Mouse (Mus musculus): Measurements from ENCODE around the gene Cd300ld3.
"Not testable (repeated sequence)": the region's sequence is repeated elsewhere in the genome, so short reads cannot be mapped to it uniquely, and the experiment has no call there.

Gene Cd300ld3

GRCm38 (mm10) chr11:115052991-115053390 lies 4.8 kb upstream of the Cd300ld3 start:
- DNase-seq (ENCODE audit: low spot score) = no peak

GRCm38 (mm10) chr11:115052206-115052605 lies 4.0 kb upstream of the Cd300ld3 start:
- no peak for DNase-seq (ENCODE audit: low spot score)

GRCm38 (mm10) chr11:115049282-115049895 lies 1.2 kb upstream of the Cd300ld3 start:
- no peak for DNase-seq (ENCODE audit: low spot score)

GRCm38 (mm10) chr11:115037669-115038068 lies 10.5 kb downstream of the Cd300ld3 start, which contains the start of gene Cd300ld5:
Cd300ld5 (minus strand) TSS chr11:115037769.
- not testable (repeated sequence) for DNase-seq (ENCODE audit: low spot score)

- DNase-seq (ENCODE audit: low spot score) = not testable (repeated sequence)
Measured at GRCm38 (mm10) chr11:115026912-115027311, 21.3 kb downstream of the Cd300ld3 start, which contains the start of gene Cd300ld4. Cd300ld4 (minus strand) TSS chr11:115027012.

GRCm38 (mm10) chr11:115016093-115016492 lies 32.1 kb downstream of the Cd300ld3 start, which contains the start of gene Cd300ld2:
Cd300ld2 (minus strand) TSS chr11:115016193.
- DNase-seq (ENCODE audit: low spot score) = not testable (repeated sequence)

GRCm38 (mm10) chr11:115004070-115004469 lies 44.1 kb downstream of the Cd300ld3 start:
- no peak for DNase-seq (ENCODE audit: low spot score)

GRCm38 (mm10) chr11:115001474-115002040 lies 46.7 kb downstream of the Cd300ld3 start, which contains the start of gene Cd300c2:
Cd300c2 (minus strand) TSS chr11:115001880.
- no peak for DNase-seq (ENCODE audit: low spot score)
